Mouse (Mus musculus): Measurements from ENCODE around the gene Fads1.

DNA sequence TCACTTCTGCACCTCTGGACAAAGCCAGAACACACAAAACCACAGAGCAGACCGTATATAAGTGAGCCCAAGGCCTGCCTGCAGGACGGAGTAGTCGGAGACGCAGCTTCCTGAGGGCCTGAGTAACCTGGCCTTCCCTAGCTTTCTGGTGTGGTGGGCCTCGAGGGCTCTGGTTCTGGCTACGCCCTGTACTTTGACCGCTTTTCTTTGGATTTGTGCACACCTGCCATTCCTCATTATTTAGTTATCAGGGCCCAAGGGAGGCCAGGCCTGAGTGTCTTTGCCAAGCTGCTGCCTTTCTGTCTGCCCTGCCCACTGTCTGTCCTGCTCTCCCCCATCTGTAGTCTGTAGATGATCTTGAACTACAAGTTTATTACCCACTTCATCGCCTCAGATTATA, 7.3 kb downstream of the Fads1 start:
- no peak for TF ChIP-seq POLR2A (IDR thresholded peaks at IDR 0.05; ENCODE audit: insufficient read depth, low read length)
- TF ChIP-seq EP300 (IDR thresholded peaks at IDR 0.05; ENCODE audit: insufficient read depth, low read depth, low read length), result no peak
- no peak for TF ChIP-seq CTCF (IDR thresholded peaks at IDR 0.05; ENCODE audit: low read depth, low read length)

All from ES-Bruce4 (cell line).